Mouse (Mus musculus) myocyte (in vitro differentiated cells): ENCODE results near the gene Rbpjl.

Experiments used
- POLR2A ChIP-seq: IDR thresholded peaks from one replicate; pipeline ENCODE4 v1.6.1; 2011; ENCODE audit warnings: low read depth, mild to moderate bottlenecking, control low read depth, moderate library complexity; ENCODE audit not compliant: insufficient read length
- USF1 ChIP-seq: IDR thresholded peaks from one replicate; pipeline ENCODE4 v1.6.1; 2011; ENCODE audit warnings: low read depth, mild to moderate bottlenecking, control low read depth, moderate library complexity

GRCm38 (mm10) chr2:164448921-164449320, 46.0 kb downstream of the Rbpjl start:
- no peak for TF ChIP-seq USF1
- TF ChIP-seq POLR2A = no peak
